Mouse (Mus musculus): Measurements from ENCODE around the gene Lair1.

The Lair1 gene

GRCm38 (mm10) chr7:3962017-3962416 is 101.0 kb downstream of the Lair1 start:
- DNase-seq = no peak

- DNase-seq = no peak
These were observed 105.6 kb downstream of the Lair1 start for GRCm38 (mm10) chr7:3957387-3957786.

Measured in kidney, postnatal 25 days (tissue).